Mouse (Mus musculus): Measurements from ENCODE around the gene Ep400.

GRCm38 (mm10) chr5:110802809-110803208 lies 32.3 kb upstream of the Ep400 start:
- TF ChIP-seq CTCF (IDR thresholded peaks at IDR 0.05; ENCODE audit: extremely low read depth, insufficient read depth, insufficient read length, insufficient replicate concordance), result no peak
- TF ChIP-seq POLR2A (IDR thresholded peaks at IDR 0.05; ENCODE audit: low read depth, low read length), result no peak
